Mouse (Mus musculus) adrenal gland, adult 10 weeks (tissue): Measurements from ENCODE around the gene Mcf2. TPM values are rescaled to one million over a fixed set of nuclear protein-coding genes. Genes with fewer than 3 reads are reported as not detected.

Experiments used
- polyA plus RNA-seq: library from polyadenylated mRNA; stranded (reverse); fragments of 350-450 nt; fragmentation: Illumina TruSeq; extraction: RNeasy Lipid Tissue Mini Kit (QIAGEN cat#74804); gene quantifications from one replicate; pipeline ENCODE4 v1.2.3, GENCODE M21; 2014; ENCODE audit warnings: low read depth, low replicate concordance

The Mcf2 gene
- 0.41 TPM for polyA plus RNA-seq

GRCm38 (mm10) chrX:60178744-60179458, at the start of gene Mcf2:
Mcf2 (minus strand) TSS chrX:60179089.

Other genes with a start within 250 kb of the Mcf2 start
- gene F9, start 179.6 kb downstream of the Mcf2 start, polyA plus RNA-seq, result 0.23 TPM